Comparison of ENCODE assay signal across 8 mouse cellular contexts in genomic region chr13:107493765-107494164, GRCm38 (mm10).
DNase-seq lines count a peak whose midpoint lies in the region; ATAC-seq lines count a peak whose summit lies in the region.

No protein-coding gene starts in this region.

- no peak overlapping the region for H3K4me3 ChIP-seq in liver, embryonic 11.5 days (ENCODE audit: low read depth, low read length)

- no peaks in the 10 kb centered on the region for H3K4me1 ChIP-seq in liver, embryonic 11.5 days (replicated peaks; ENCODE audit: control insufficient read depth, insufficient read depth, low read length)

- intact Hi-C loops in heart, postnatal 14 days (cut with DNase I): no loop called here

- H3K27ac ChIP-seq in liver, embryonic 11.5 days (ENCODE audit: low read depth, low read length): no peak overlapping the region

- no peak overlapping the region for H3K4me2 ChIP-seq in liver, embryonic 11.5 days

- DNase-seq in liver: peak; percentile 7
- no peak for DNase-seq in liver, embryonic 11.5 days (ENCODE audit: low spot score)
- peak; percentile 88 for DNase-seq in cerebellum, adult 9-11 months
- DNase-seq in heart, postnatal 14 days: peak; percentile 58 to 66
- DNase-seq in left cerebral cortex, adult 18-20 months (ENCODE audit: low spot score in 2 of 2): peak; percentile 81 to 87
- DNase-seq in ovary, postnatal 14 days (ENCODE audit: low spot score): peak; percentile 22
- DNase-seq in thymus, postnatal 10 days (ENCODE audit: low spot score in 2 of 2): no peak

- H3K27me3 ChIP-seq in liver, embryonic 11.5 days (replicated peaks; ENCODE audit: control insufficient read depth, insufficient read depth, low read length): no peaks in the 10 kb centered on the region

- 79% methylated on average over 13 of the region's 13 CpGs for WGBS in liver, embryonic 11.5 days

- no peaks in the 10 kb centered on the region for H3K9me3 ChIP-seq in liver, embryonic 11.5 days (ENCODE audit: control insufficient read depth, low read length)

- no peak for ATAC-seq in liver, embryonic 11.5 days (replicated peaks; ENCODE audit: low FRiP score)
- no peak for ATAC-seq in activated CD4-positive, CD25-positive, alpha-beta regulatory T cell, adult 4 months

- H3K36me3 ChIP-seq in liver, embryonic 11.5 days (ENCODE audit: control insufficient read depth, insufficient read depth, low read length): no peaks in the 10 kb centered on the region

- no peak overlapping the region for H3K9ac ChIP-seq in liver, embryonic 11.5 days (ENCODE audit: low read depth, low read length)

Comparison
In these comparisons a context has a peak if more than half of its experiments do, and no peak if none do; other contexts are left out.
1. DNase-seq: peak in liver (single experiment), cerebellum, adult 9-11 months (single experiment), heart, postnatal 14 days (2 of 2), left cerebral cortex, adult 18-20 months (2 of 2) and ovary, postnatal 14 days (single experiment); none in liver, embryonic 11.5 days (single experiment) and thymus, postnatal 10 days (0 of 2).